Mouse (Mus musculus) layer of hippocampus, postnatal 10 days (tissue): ENCODE measurements at regions not wholly inside any gene's neighbourhood (a gene's known extent, or its start where the extent isn't known, plus 50 kb on each side); places are given as distances from the start of the nearest gene placed in this dataset.

Experiments
- DNase-seq, 2 experiments: peaks; one replicate each; pipeline ENCODE4 v3.0.0; 2021; ENCODE audit warnings: low spot score in 2 of 2

DNA sequence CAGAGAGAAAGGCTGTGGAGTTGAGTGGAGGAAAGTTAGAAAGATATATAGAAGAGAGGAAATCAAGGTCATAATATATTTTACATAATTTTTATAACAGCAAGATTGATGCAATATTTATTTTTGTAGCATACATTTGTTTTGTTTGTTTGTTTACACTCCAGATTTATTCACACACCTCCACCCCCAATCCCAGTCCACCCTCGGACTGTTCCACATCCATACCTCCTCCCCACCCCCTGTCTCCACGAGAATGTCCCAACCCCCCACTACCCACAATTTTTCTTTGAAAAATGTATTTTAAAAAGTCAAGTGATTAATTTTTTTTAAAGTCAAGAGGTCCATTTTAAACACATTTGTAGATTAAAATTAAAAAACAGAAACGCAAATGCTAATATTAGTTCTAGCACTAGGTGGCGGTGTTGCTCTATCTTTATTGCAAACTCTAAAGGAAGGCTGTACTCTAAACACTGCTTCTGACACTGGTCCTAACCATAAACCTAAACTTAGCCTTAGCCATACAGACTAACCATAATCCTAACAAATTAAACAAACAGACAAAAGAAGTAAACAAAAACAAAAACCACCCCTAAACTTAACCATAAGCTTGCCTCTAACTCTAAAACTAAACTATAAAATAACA is 67.8 kb downstream of the Olfr1505 start:
- peak; percentile 33 to 57 for DNase-seq

DNA sequence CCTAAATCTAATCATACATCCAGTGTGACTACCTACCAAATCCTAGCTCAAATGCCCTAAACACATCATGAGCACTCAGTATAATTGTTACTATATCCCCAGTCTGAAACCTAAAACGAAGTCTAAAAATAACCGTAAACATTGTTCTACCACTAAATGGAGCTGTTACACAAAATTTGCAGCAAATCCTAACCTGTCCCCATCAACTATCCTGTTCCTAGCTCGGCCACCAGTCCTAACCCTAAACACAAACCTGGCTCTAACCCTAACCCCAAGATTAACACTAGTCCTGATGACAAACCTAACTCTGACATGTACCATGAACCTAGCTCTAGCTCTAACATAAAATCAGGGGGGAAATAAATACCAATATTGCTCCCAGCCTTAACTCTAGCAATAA is 69.5 kb downstream of the Olfr1505 start:
- DNase-seq = no peak
